Comparison of ENCODE assay signal across 15 mouse cellular contexts in genomic region chr7:83312172-83312571, GRCm38 (mm10).
DNase-seq lines count a peak whose midpoint lies in the region; ATAC-seq lines count a peak whose summit lies in the region.
"Had no signal": no experiment of that assay in that cellular context is flagged by ENCODE, and none has a peak within 500 bp of the region (broad histone marks: within the 10 kb centered on the region; RNA-seq: fewer than 3 reads in every experiment).

No protein-coding gene starts in this region.

- 69% methylated on average over 4 of the region's 4 CpGs for WGBS in embryonic facial prominence, embryonic 11.5 days
- WGBS in embryonic facial prominence, embryonic 10.5 days: 82% methylated on average over 4 of the region's 4 CpGs
- 56% methylated on average over 4 of the region's 4 CpGs for WGBS in limb, embryonic 13.5 days
- whole genome bisulfite sequencing in limb, embryonic 10.5 days: 72% methylated on average over 4 of the region's 4 CpGs
- 55% methylated on average over 4 of the region's 4 CpGs for WGBS in intestine, embryonic 16.5 days

- no peaks in the 10 kb centered on the region for H3K27me3 ChIP-seq in embryonic facial prominence, embryonic 11.5 days (ENCODE audit: control insufficient read depth, insufficient read depth, low read length)
- no peaks in the 10 kb centered on the region for H3K27me3 ChIP-seq in embryonic facial prominence, embryonic 10.5 days (replicated peaks; ENCODE audit: low read depth, poor library complexity, severe bottlenecking)
- no peaks in the 10 kb centered on the region for H3K27me3 ChIP-seq in limb, embryonic 13.5 days
- no peaks in the 10 kb centered on the region for H3K27me3 ChIP-seq in limb, embryonic 10.5 days (ENCODE audit: low read depth, poor library complexity, severe bottlenecking)
- H3K27me3 ChIP-seq in intestine, embryonic 16.5 days (replicated peaks; ENCODE audit: control insufficient read depth, insufficient read depth, low read length): no peaks in the 10 kb centered on the region
- H3K27me3 ChIP-seq: midbrain, embryonic 13.5 days had no signal

- H3K9me3 ChIP-seq in embryonic facial prominence, embryonic 11.5 days (replicated peaks; ENCODE audit: control insufficient read depth, low read length): no peaks in the 10 kb centered on the region
- no peaks in the 10 kb centered on the region for H3K9me3 ChIP-seq in embryonic facial prominence, embryonic 10.5 days
- H3K9me3 ChIP-seq in limb, embryonic 13.5 days: no peaks in the 10 kb centered on the region
- H3K9me3 ChIP-seq in limb, embryonic 10.5 days (replicated peaks): no peaks in the 10 kb centered on the region
- H3K9me3 ChIP-seq in intestine, embryonic 16.5 days (ENCODE audit: control insufficient read depth, low read length): no peaks in the 10 kb centered on the region
- H3K9me3 ChIP-seq: midbrain, embryonic 13.5 days had no signal

- no peaks in the 10 kb centered on the region for H3K36me3 ChIP-seq in embryonic facial prominence, embryonic 11.5 days (replicated peaks; ENCODE audit: control insufficient read depth, insufficient read depth, low read depth, low read length)
- no peaks in the 10 kb centered on the region for H3K36me3 ChIP-seq in embryonic facial prominence, embryonic 10.5 days (replicated peaks)
- H3K36me3 ChIP-seq in limb, embryonic 13.5 days: no peaks in the 10 kb centered on the region
- H3K36me3 ChIP-seq in limb, embryonic 10.5 days: no peaks in the 10 kb centered on the region
- H3K36me3 ChIP-seq in intestine, embryonic 16.5 days (ENCODE audit: control insufficient read depth, insufficient read depth, low read length): no peaks in the 10 kb centered on the region
- H3K36me3 ChIP-seq: midbrain, embryonic 13.5 days had no signal

- no peak overlapping the region for H3K4me3 ChIP-seq in embryonic facial prominence, embryonic 11.5 days (ENCODE audit: low read depth, low read length)
- no peak overlapping the region for H3K4me3 ChIP-seq in embryonic facial prominence, embryonic 10.5 days
- H3K4me3 ChIP-seq in limb, embryonic 13.5 days: no peak overlapping the region
- no peak overlapping the region for H3K4me3 ChIP-seq in limb, embryonic 10.5 days
- no peak overlapping the region for H3K4me3 ChIP-seq in intestine, embryonic 16.5 days (ENCODE audit: low read length)
- H3K4me3 ChIP-seq: erythroblast, embryonic 14.5 days; heart, adult 2 months; midbrain, embryonic 13.5 days had no signal

- no peak overlapping the region for H3K4me2 ChIP-seq in embryonic facial prominence, embryonic 11.5 days (ENCODE audit: low read depth, low read length)
- H3K4me2 ChIP-seq in limb, embryonic 13.5 days (replicated peaks): no peak overlapping the region
- H3K4me2 ChIP-seq in intestine, embryonic 16.5 days (ENCODE audit: low read depth, low read length): no peak overlapping the region
- H3K4me2 ChIP-seq: midbrain, embryonic 13.5 days had no signal

- intact Hi-C loops in left cerebral cortex, postnatal 4 days (cut with DNase I): no loop called here

- no peak overlapping the region for H3K9ac ChIP-seq in embryonic facial prominence, embryonic 11.5 days (replicated peaks; ENCODE audit: low read length)
- no peak overlapping the region for H3K9ac ChIP-seq in limb, embryonic 13.5 days
- no peak overlapping the region for H3K9ac ChIP-seq in intestine, embryonic 16.5 days (ENCODE audit: low read depth, low read length)
- H3K9ac ChIP-seq: midbrain, embryonic 13.5 days had no signal

- no peak for ATAC-seq in embryonic facial prominence, embryonic 11.5 days (replicated peaks; ENCODE audit: insufficient number of reproducible peaks, low FRiP score, low TSS enrichment, low read depth)
- ATAC-seq in limb, embryonic 13.5 days (ENCODE audit: low FRiP score, low read depth): no peak
- peak; percentile 56; the same call in 1 of the 2 replicates for ATAC-seq in intestine, embryonic 16.5 days
- ATAC-seq: hindbrain, embryonic 16.5 days; midbrain, embryonic 13.5 days; Patski had no signal

- peak; percentile 9 for DNase-seq in embryonic facial prominence, embryonic 11.5 days (ENCODE audit: low spot score)
- DNase-seq in embryonic facial prominence, embryonic 10.5 days (ENCODE audit: low spot score): no peak
- no peak for DNase-seq in limb, embryonic 10.5 days (ENCODE audit: low spot score)
- DNase-seq in lung, postnatal 36 days: peak; percentile 6
- DNase-seq in cerebellum, postnatal 4 days (ENCODE audit: low spot score in 2 of 2): no peak
- no peak for DNase-seq in left cerebral cortex, postnatal 4 days
- DNase-seq: heart, adult 2 months; right cerebral cortex, postnatal 25 days; thymus, adult 18-20 months had no signal

- no peak overlapping the region for H3K27ac ChIP-seq in embryonic facial prominence, embryonic 11.5 days (replicated peaks; ENCODE audit: low read depth, low read length)
- no peak overlapping the region for H3K27ac ChIP-seq in embryonic facial prominence, embryonic 10.5 days (replicated peaks)
- H3K27ac ChIP-seq in limb, embryonic 13.5 days: peak overlapping the region; percentile 3; the same call in 1 of the 2 replicates
- no peak overlapping the region for H3K27ac ChIP-seq in limb, embryonic 10.5 days
- no peak overlapping the region for H3K27ac ChIP-seq in intestine, embryonic 16.5 days (ENCODE audit: low read length)
- H3K27ac ChIP-seq: heart, adult 2 months; midbrain, embryonic 13.5 days had no signal

- H3K4me1 ChIP-seq in embryonic facial prominence, embryonic 11.5 days (ENCODE audit: control insufficient read depth, insufficient read depth, low read length): no peaks in the 10 kb centered on the region
- H3K4me1 ChIP-seq in embryonic facial prominence, embryonic 10.5 days: no peaks in the 10 kb centered on the region
- H3K4me1 ChIP-seq in limb, embryonic 13.5 days: peaks cover 6% of the 10 kb centered on the region; the same call in 1 of the 2 replicates
- H3K4me1 ChIP-seq in limb, embryonic 10.5 days: peaks cover 4% of the 10 kb centered on the region; the same call in 1 of the 2 replicates
- H3K4me1 ChIP-seq in intestine, embryonic 16.5 days (ENCODE audit: control insufficient read depth, insufficient read depth, low read length): no peaks in the 10 kb centered on the region

Comparison
In these comparisons a context has a peak if more than half of its experiments do, and no peak if none do; other contexts are left out.
1. DNase-seq: peak in embryonic facial prominence, embryonic 11.5 days (single experiment) and lung, postnatal 36 days (single experiment); none in embryonic facial prominence, embryonic 10.5 days (single experiment), limb, embryonic 10.5 days (single experiment), cerebellum, postnatal 4 days (0 of 2) and left cerebral cortex, postnatal 4 days (single experiment).